Mouse (Mus musculus): ENCODE measurements around the gene Tbx1.
"Not testable (repeated sequence)": the region's sequence is repeated elsewhere in the genome, so short reads cannot be mapped to it uniquely, and the experiment has no call there.

DNA sequence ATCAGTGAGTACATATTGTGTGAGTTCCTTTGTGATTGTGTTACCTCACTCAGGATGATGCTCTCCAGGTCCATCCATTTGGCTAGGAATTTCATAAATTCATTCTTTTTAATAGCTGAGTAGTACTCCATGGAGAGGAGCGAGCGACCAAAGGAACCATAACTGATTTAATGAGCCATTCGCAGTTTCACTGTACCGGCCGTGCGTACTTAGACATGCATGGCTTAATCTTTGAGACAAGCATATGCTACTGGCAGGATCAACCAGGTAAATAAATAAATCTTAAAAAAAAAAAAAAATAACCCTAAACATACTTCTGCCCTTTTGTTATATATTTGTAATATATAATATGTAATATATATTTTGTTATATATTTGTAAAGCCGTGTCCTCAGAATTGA, 57.4 kb downstream of the Tbx1 start:
- TF ChIP-seq POLR2A (IDR thresholded peaks at IDR 0.05; ENCODE audit: borderline replicate concordance, control insufficient read depth, low read depth, low read length); CTCF (IDR thresholded peaks at IDR 0.05; ENCODE audit: control insufficient read depth, insufficient read depth, low read length): not testable (repeated sequence)

All from bone marrow, adult 2 months (tissue).